Mouse (Mus musculus): ENCODE measurements around the gene Klhl40.

Klhl40 gene

GRCm38 (mm10) chr9:121777484-121778065, at the start of gene Klhl40:
TSS of gene Klhl40 (plus strand) at chr9:121777607.
- DNase-seq (ENCODE audit: low spot score) = no peak

- DNase-seq (ENCODE audit: low spot score) = no peak
These were observed 36.9 kb upstream of the Klhl40 start for GRCm38 (mm10) chr9:121740490-121740889.

GRCm38 (mm10) chr9:121741168-121741567, 36.2 kb upstream of the Klhl40 start:
- DNase-seq (ENCODE audit: low spot score) = no peak

GRCm38 (mm10) chr9:121744051-121744450, 33.4 kb upstream of the Klhl40 start:
- no peak for DNase-seq (ENCODE audit: low spot score)

GRCm38 (mm10) chr9:121752774-121753173, 24.6 kb upstream of the Klhl40 start:
- DNase-seq (ENCODE audit: low spot score) = no peak

GRCm38 (mm10) chr9:121754624-121755023, 22.8 kb upstream of the Klhl40 start:
- DNase-seq (ENCODE audit: low spot score) = no peak

GRCm38 (mm10) chr9:121756785-121757184, 20.6 kb upstream of the Klhl40 start:
- no peak for DNase-seq (ENCODE audit: low spot score)

- no peak for DNase-seq (ENCODE audit: low spot score)
These were observed 20.0 kb upstream of the Klhl40 start for GRCm38 (mm10) chr9:121757432-121757831.

- no peak for DNase-seq (ENCODE audit: low spot score)
These were observed 19.3 kb upstream of the Klhl40 start for GRCm38 (mm10) chr9:121757835-121758814.

GRCm38 (mm10) chr9:121759091-121760081, 18.0 kb upstream of the Klhl40 start, which contains the start of gene Zfp651:
TSS of gene Zfp651 (plus strand) at chr9:121759330.
- DNase-seq (ENCODE audit: low spot score) = no peak

GRCm38 (mm10) chr9:121760271-121761090, 16.9 kb upstream of the Klhl40 start:
- DNase-seq (ENCODE audit: low spot score) = no peak

- DNase-seq (ENCODE audit: low spot score) = no peak
These were observed 16.2 kb upstream of the Klhl40 start for GRCm38 (mm10) chr9:121761091-121761665.

GRCm38 (mm10) chr9:121761787-121762186, 15.6 kb upstream of the Klhl40 start:
- DNase-seq (ENCODE audit: low spot score) = no peak

- DNase-seq (ENCODE audit: low spot score) = no peak
These were observed 15.2 kb upstream of the Klhl40 start for GRCm38 (mm10) chr9:121762248-121762647.

GRCm38 (mm10) chr9:121762761-121763160, 14.6 kb upstream of the Klhl40 start:
- no peak for DNase-seq (ENCODE audit: low spot score)

GRCm38 (mm10) chr9:121763716-121764115, 13.7 kb upstream of the Klhl40 start:
- DNase-seq (ENCODE audit: low spot score) = no peak

GRCm38 (mm10) chr9:121765166-121765855, 12.1 kb upstream of the Klhl40 start:
- no peak for DNase-seq (ENCODE audit: low spot score)

GRCm38 (mm10) chr9:121772412-121772811, 5.0 kb upstream of the Klhl40 start:
- no peak for DNase-seq (ENCODE audit: low spot score)

- DNase-seq (ENCODE audit: low spot score) = no peak
These were observed 1.5 kb upstream of the Klhl40 start for GRCm38 (mm10) chr9:121775951-121776350.

- DNase-seq (ENCODE audit: low spot score) = no peak
These were observed 896 bp upstream of the Klhl40 start for GRCm38 (mm10) chr9:121776511-121776910.
